Mouse (Mus musculus): ENCODE results near the gene Lrrc3b. TPM values are rescaled to one million over a fixed set of nuclear protein-coding genes. Genes with fewer than 3 reads are reported as not detected.

Lrrc3b gene
- polyA plus RNA-seq, 1 experiment from 2014 or later, result 2.0 TPM

- Histone ChIP-seq H3K4me3 (ENCODE audit: low read depth, low read length) (no peak overlapping the region), H3K4me2 (ENCODE audit: low read depth, severe bottlenecking) (no peak overlapping the region), H3K27me3 (ENCODE audit: control insufficient read depth, insufficient read depth, low read length) (no peaks in the 10 kb centered on the region), H3K9ac (ENCODE audit: low read length) (no peak overlapping the region), H3K27ac (replicated peaks; ENCODE audit: low read depth, low read length) (no peak overlapping the region), H3K36me3 (ENCODE audit: control insufficient read depth, insufficient read depth, low read length) (no peaks in the 10 kb centered on the region), H3K9me3 (ENCODE audit: control insufficient read depth, low read length) (no peaks in the 10 kb centered on the region), H3K4me1 (ENCODE audit: control insufficient read depth, insufficient read depth, low read length) (no peaks in the 10 kb centered on the region)
- DNase-seq (ENCODE audit: low spot score), result no peak
- WGBS, result 80% methylated on average over 1 of the region's 1 CpGs
- ATAC-seq (ENCODE audit: insufficient number of reproducible peaks, low FRiP score, low TSS enrichment, low read depth), result no peak
These were observed 112.9 kb downstream of the Lrrc3b start for GRCm38 (mm10) chr14:15325872-15326271.

- H3K9ac ChIP-seq (ENCODE audit: low read length), result no peak overlapping the region
- H3K4me3 ChIP-seq (ENCODE audit: low read depth, low read length), result no peak overlapping the region
- H3K27ac ChIP-seq (replicated peaks; ENCODE audit: low read depth, low read length), result no peak overlapping the region
- ATAC-seq (ENCODE audit: insufficient number of reproducible peaks, low FRiP score, low TSS enrichment, low read depth), result no peak; the same call in 1 of the 2 replicates
- H3K36me3 ChIP-seq (ENCODE audit: control insufficient read depth, insufficient read depth, low read length), result no peaks in the 10 kb centered on the region
- WGBS, result 75% methylated on average over 9 of the region's 9 CpGs
- no peak for DNase-seq (ENCODE audit: low spot score)
- no peaks in the 10 kb centered on the region for H3K4me1 ChIP-seq (ENCODE audit: control insufficient read depth, insufficient read depth, low read length)
- H3K27me3 ChIP-seq (ENCODE audit: control insufficient read depth, insufficient read depth, low read length), result no peaks in the 10 kb centered on the region
- no peaks in the 10 kb centered on the region for H3K9me3 ChIP-seq (ENCODE audit: control insufficient read depth, low read length)
- H3K4me2 ChIP-seq (ENCODE audit: low read depth, severe bottlenecking), result no peak overlapping the region
These were observed 116.2 kb downstream of the Lrrc3b start for GRCm38 (mm10) chr14:15322441-15323123.

- Histone ChIP-seq H3K27ac (replicated peaks; ENCODE audit: low read depth, low read length) (no peak overlapping the region), H3K9me3 (ENCODE audit: control insufficient read depth, low read length) (no peaks in the 10 kb centered on the region), H3K36me3 (ENCODE audit: control insufficient read depth, insufficient read depth, low read length) (no peaks in the 10 kb centered on the region), H3K4me3 (ENCODE audit: low read depth, low read length) (no peak overlapping the region), H3K4me2 (ENCODE audit: low read depth, severe bottlenecking) (no peak overlapping the region), H3K27me3 (ENCODE audit: control insufficient read depth, insufficient read depth, low read length) (no peaks in the 10 kb centered on the region), H3K9ac (ENCODE audit: low read length) (no peak overlapping the region), H3K4me1 (ENCODE audit: control insufficient read depth, insufficient read depth, low read length) (no peaks in the 10 kb centered on the region)
- ATAC-seq (ENCODE audit: insufficient number of reproducible peaks, low FRiP score, low TSS enrichment, low read depth) (no peak), DNase-seq (ENCODE audit: low spot score) (no peak)
These were observed 119.3 kb downstream of the Lrrc3b start for GRCm38 (mm10) chr14:15319399-15319915.

- no peak for DNase-seq (ENCODE audit: low spot score)
- WGBS, result 85% methylated on average over 2 of the region's 2 CpGs
- ATAC-seq (ENCODE audit: insufficient number of reproducible peaks, low FRiP score, low TSS enrichment, low read depth), result no peak
- Histone ChIP-seq H3K4me1 (ENCODE audit: control insufficient read depth, insufficient read depth, low read length) (no peaks in the 10 kb centered on the region), H3K27ac (replicated peaks; ENCODE audit: low read depth, low read length) (no peak overlapping the region), H3K36me3 (ENCODE audit: control insufficient read depth, insufficient read depth, low read length) (no peaks in the 10 kb centered on the region), H3K9ac (ENCODE audit: low read length) (no peak overlapping the region), H3K4me2 (ENCODE audit: low read depth, severe bottlenecking) (no peak overlapping the region), H3K9me3 (ENCODE audit: control insufficient read depth, low read length) (no peaks in the 10 kb centered on the region), H3K4me3 (ENCODE audit: low read depth, low read length) (no peak overlapping the region), H3K27me3 (ENCODE audit: control insufficient read depth, insufficient read depth, low read length) (no peaks in the 10 kb centered on the region)
These were observed 130.2 kb downstream of the Lrrc3b start for GRCm38 (mm10) chr14:15308576-15308975.
